Mouse (Mus musculus) retina, embryonic 14.5 days (tissue): ENCODE results near the gene Zfp866.

ENCODE experiments used
- DNase-seq: peaks from one replicate; pipeline ENCODE4 v3.0.0-alpha.2; 2015; ENCODE audit warnings: low spot score

Gene Zfp866

GRCm38 (mm10) chr8:69797661-69798060 lies 6.7 kb upstream of the Zfp866 start:
- no peak for DNase-seq

DNA sequence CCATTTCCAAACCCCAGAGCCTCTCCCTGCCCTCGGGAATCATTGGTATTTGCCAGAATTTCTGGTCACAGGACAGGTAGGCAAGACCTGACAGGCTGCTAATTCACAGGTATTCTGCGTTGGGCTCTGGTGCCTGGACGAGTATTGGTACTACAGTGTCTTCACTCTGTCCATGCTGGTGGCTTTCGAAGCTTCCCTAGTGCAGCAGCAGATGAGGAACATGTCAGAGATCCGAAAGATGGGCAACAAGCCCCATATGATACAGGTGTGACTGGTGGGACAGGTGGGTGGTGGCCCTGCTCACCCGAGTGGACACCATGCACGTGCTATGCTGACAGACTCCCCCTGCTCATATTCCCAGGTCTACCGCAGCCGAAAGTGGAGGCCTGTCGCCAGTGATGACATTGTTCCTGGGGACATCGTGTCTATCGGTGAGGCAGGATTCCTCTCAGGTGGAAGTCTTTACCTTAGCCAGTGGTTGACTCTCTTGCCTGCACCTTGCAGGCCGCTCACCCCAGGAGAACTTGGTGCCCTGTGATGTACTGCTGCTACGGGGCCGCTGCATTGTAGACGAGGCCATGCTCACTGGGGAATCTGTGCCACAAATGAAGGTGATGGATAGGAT lies 5.9 kb upstream of the Zfp866 start:
- no peak for DNase-seq

DNA sequence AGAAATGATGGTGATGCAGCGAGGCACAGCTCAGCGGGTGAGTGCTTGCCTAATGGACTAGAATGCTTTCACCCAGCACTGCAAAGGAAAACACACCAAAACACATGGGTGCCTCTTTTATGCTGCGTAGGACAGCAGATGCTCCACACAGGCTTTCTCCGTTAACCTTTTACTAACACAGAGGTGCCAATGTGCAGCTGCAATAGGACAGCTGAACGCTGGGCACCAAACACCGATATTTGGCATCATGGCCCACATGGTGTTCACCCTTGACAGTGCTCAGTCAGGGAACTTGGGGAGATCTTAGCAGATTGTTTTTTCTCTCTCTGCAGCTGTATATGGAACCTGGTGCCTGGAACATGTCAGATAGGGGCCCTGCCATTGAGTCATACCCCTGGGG lies 3.9 kb upstream of the Zfp866 start:
- no peak for DNase-seq

DNA sequence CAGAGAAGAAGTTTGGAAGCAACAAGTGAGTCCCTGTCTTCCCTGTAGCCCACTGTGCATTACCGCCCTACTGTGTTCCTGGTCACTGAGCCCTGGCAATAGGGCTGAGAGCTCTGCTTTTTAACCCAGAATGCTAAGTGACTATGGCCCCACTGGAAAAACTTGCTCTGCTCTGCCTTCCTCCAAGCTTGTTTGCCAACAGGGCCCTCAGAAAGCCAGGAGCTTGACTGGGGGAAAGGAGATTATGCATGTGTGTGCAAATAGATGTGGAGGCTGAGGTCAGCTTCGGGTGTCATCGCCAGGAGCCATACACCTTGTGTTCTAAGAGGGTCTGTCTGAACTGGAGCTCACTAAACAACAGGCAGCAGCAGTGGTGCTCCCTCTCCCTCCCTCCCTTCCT lies 3.1 kb upstream of the Zfp866 start:
- DNase-seq, result no peak

- DNase-seq, result no peak
Measured at GRCm38 (mm10) chr8:69793666-69794065, 2.7 kb upstream of the Zfp866 start.

- peak; percentile 41 for DNase-seq
Measured at GRCm38 (mm10) chr8:69791415-69792068, 564 bp upstream of the Zfp866 start.

DNA sequence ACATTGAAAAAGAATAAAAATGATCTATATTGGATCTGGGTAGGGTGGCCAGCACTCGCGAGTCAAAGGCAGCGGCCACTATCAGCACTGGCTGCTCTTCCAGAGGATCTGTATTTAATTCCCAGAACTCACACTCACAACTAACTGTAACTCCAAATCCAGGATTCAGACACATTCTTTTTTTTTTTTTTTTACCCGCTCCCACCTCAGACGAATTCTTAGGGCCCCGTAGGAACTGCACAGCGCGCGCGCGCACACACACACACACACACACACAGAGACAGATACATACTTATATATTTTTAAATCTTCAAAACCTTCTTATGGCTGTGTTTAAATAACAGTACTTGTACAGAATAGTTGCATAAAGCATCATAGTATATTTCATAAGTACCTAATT lies 614 bp downstream of the Zfp866 start:
- DNase-seq, result no peak

GRCm38 (mm10) chr8:69789731-69790130 lies 1.2 kb downstream of the Zfp866 start:
- DNase-seq, result no peak

DNA sequence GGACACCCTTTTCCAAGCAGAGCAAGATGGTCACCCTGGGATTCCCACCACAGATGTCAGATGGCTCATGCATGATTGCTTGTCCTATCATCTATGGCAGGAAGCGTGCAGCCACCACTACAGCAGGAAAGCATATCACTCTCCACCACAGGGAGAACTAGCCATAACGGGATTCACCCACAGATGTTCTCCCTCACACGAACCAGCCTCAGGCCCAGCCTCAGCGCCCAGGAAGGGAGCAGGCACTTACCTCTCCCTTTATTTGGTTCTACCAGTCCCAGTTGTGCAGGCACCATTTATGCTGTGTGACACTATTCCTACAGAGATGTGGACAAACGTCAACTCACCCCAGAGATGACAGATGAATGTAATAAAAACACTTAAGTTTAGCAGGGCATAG lies 1.9 kb downstream of the Zfp866 start:
- DNase-seq, result no peak

GRCm38 (mm10) chr8:69777111-69777510 lies 13.9 kb downstream of the Zfp866 start:
- DNase-seq, result no peak

DNA sequence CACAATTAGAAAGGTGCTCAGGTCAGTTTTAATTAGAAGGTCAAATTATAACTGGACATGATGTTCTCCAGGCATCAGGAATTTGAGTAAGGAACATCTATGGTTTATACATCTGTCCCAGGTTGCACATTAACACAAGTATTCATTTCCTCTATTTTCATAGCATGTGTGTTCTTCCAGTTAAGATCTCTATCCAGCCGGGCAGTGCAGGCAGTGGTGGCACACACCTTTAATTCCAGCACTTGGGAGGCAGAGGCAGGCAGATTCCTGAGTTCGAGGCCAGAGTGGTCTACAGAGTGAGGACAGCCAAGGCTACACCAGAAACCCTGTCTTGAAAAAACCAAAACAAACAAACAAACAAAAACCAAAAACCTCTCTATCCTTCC lies 15.8 kb downstream of the Zfp866 start:
- no peak for DNase-seq

DNA sequence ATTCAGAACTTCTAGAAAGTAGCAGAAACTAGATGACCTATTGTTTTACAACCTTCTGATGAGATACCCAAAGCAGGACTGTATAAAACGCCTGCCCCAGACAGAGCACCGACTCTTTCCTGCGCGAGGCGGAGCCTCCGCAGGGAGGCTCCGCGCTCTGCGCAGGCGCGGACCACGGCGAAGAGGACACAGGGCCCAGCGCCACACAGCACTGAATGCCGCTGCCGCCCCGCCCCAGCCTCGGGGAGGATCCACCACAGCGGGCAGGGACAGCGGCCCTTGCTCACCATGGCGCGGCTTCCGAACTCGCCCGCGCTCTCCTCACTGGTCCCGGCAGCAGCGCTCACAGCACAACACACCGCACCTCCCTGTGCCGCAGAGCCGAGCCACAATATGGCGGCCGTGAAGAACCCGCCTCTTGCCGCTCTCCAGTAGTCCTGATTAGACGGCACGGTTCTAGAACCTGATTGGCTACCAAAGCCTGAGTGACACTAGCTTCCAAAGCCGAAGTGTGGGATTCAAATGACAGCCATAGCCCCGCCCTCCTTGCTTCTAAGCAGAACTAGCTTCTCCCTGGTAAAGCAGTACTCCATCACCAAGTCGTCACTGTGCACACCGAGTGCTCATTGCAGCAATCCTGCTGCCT lies 16.4 kb downstream of the Zfp866 start, which contains the start of gene Gm20422:
Gene Gm20422 (minus strand): TSS at position 384 of the 646 bp plus-strand sequence.
- peak; percentile 98 for DNase-seq

DNA sequence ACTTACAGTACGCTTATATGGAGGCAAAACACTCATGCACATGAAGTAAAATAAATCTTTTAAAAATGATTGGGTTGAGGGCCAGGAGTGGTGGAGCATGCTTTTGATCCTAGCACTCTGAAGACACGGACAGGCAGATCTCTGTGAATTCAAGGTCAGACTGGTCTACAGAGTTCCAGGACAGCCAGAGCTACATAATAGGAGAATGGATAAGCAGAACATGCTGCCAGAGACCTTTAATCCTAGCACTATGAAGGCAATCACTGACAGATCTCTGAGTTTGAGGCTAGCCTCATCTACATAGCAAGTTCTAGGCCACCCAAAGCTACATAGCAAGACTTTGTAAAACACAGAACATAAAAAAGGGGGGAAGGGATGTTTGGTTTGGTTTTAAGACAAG lies 18.9 kb downstream of the Zfp866 start:
- no peak for DNase-seq

DNA sequence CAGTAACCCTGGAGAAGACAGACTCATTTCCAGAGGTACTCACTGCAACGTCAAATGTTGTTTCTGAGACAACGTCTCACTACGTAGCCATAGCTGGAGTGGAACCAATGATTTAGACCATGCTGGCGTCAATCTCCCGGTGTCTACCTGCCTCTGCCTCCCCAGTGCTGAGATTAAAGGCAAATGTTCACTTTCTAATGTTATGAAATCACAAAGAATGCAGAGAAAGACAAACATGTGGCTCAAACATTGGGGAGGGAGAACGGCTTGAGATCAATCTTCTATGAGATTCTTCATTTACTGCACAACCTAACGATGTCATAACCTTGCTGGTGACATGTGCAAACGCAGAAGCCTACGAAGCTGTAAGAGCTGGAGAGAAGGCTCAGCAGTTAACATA lies 19.8 kb downstream of the Zfp866 start:
- DNase-seq, result no peak

GRCm38 (mm10) chr8:69761814-69762445 lies 29.0 kb downstream of the Zfp866 start:
- no peak for DNase-seq

DNA sequence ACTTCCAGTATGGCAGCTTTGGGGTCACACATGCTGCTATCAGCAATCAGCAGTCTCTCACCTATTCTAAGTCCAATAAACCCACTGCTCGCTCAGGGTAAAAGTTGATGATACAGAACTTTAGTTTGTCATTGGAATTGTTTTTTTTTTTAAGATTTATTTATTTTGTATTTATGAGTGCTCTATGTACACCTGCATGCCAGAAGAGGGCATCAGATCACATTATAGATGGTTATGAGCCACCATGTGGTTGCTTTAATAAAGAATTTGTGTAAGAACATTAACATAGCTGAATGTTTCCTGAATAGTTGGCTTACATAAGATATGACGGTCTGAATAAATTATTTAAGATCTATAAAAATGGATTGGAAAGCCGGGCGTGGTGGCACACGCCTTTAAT lies 32.7 kb downstream of the Zfp866 start:
- DNase-seq, result no peak

- DNase-seq, result no peak
Measured at GRCm38 (mm10) chr8:69752437-69752836, 38.5 kb downstream of the Zfp866 start.

- peak; percentile 97 for DNase-seq
Measured at GRCm38 (mm10) chr8:69749544-69750454, 41.2 kb downstream of the Zfp866 start, which contains the start of gene Zfp963. Gene Zfp963, minus strand, starts transcription at chr8:69749970.

DNA sequence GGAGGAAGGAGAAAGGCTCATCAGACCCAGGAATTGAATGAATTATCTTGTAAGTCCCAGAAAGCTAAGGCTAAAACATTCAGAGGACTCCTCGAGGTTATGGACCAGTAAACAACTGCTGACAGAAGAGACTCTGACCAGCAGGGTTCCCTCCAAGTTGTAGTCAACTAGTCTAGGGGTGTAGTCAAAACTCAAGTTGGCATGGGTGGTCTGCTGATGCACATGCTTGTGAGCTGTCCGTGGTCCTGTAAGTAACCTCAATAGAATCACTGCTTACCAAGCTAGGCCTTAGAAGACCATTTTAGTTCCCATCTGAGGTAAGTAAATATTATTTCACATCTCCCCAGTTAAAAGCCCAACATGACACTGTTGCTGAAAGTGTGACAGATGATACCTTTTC lies 49.7 kb downstream of the Zfp866 start:
- no peak for DNase-seq

DNA sequence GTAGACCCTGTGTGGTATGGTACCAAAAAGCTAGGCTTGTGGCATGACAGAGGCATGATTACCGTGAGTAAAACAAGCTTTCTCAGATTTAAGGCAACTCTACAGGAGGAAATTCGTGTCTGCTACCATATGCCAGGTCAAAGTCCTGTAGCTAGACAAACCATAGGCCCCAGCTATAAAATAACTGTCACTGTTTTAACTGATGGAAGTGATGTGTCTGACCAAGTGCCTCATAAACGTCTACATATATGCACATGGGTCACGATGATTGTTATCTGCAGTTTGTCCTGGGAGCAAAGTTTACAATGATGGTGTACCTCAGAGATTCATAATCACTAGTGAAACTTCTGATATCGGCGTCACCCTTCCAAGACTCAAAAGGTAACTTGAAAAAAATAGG lies 50.2 kb downstream of the Zfp866 start:
- DNase-seq, result no peak

DNA sequence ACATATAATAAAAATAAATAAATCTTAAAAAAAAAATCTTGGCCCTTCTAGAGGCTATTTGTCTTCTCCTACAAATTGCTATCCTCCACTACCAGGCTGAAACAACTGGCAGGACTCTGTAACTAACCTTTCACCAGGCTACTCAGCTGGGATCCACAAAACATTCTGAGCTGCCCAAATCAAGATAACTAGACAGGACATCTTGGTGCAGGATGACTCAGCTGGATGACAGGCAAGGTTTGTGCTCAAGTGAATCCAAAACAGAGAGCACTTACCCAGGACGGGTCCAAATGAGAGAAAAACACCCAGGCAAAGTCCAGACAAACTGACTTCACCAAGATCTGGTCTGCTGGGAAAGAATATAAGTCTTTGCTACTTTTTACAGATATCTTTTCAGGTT lies 55.5 kb downstream of the Zfp866 start:
- DNase-seq, result no peak

DNA sequence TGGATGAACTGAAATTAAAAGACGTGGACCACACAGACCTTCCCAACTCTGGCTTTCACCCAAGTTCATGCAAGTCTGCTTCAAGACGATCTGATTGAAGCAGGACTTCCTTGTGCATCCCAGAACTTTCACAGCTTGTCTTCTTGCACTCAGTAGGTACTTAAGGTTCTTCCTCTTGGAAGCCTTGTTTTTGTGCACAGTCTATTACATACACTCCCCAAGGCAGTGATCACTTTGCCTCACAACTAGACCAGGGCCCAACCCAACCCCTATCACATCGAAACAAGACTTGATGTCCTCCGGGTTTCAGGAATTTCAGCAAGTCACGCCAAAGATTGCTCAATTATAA lies 73.8 kb downstream of the Zfp866 start:
- no peak for DNase-seq
